Mouse (Mus musculus): Measurements from ENCODE around the gene Bspry.

GRCm38 (mm10) chr4:62437871-62438270 lies 42.0 kb upstream of the Bspry start:
- TF ChIP-seq TAL1 (IDR thresholded peaks at IDR 0.05; ENCODE audit: low read length) = no peak
- no peak for TF ChIP-seq GATA1 (IDR thresholded peaks at IDR 0.05; ENCODE audit: low read length)

All from erythroblast, embryonic 14.5 days (primary cell).